Mouse (Mus musculus) heart, adult 2 months (tissue): ENCODE data around the gene Slx4ip. TPM values are rescaled to one million over a fixed set of nuclear protein-coding genes. Genes with fewer than 3 reads are reported as not detected.

Experiments used
- DNase-seq, 2 experiments: peaks; one replicate each; pipeline ENCODE4 v3.0.0; 2021
- H3K27ac ChIP-seq: fragments of 200-600 bp; 2 replicates; pipeline ENCODE4 v1.8.1; 2022
- H3K27me3 ChIP-seq: fragments of 200-500 bp; 2 replicates; pipeline ENCODE4 v1.6.1; 2012; ENCODE audit warnings: mild to moderate bottlenecking, low read length, inconsistent platforms, mixed read lengths; ENCODE audit not compliant: control insufficient read depth, insufficient read depth
- H3K36me3 ChIP-seq: fragments of 200-500 bp; 2 replicates; pipeline ENCODE4 v1.6.1; 2012; ENCODE audit warnings: low read length, inconsistent platforms; ENCODE audit not compliant: control insufficient read depth, insufficient read depth
- H3K4me1 ChIP-seq: fragments of 200-500 bp; 2 replicates; pipeline ENCODE4 v1.6.1; 2011; ENCODE audit warnings: low read length; ENCODE audit not compliant: control insufficient read depth, insufficient read depth
- H3K4me3 ChIP-seq: fragments of 200-600 bp; 2 replicates; pipeline ENCODE4 v1.8.1; 2022
- H3K79me2 ChIP-seq: fragments of 200-500 bp; replicated peaks from 2 replicates; pipeline ENCODE4 v1.6.1; 2012; ENCODE audit warnings: mild to moderate bottlenecking, inconsistent platforms, low read length, moderate library complexity, mixed read lengths; ENCODE audit not compliant: control insufficient read depth, insufficient read depth
- H3K9ac ChIP-seq: fragments of 200-500 bp; 2 replicates; pipeline ENCODE4 v1.6.1; 2012; ENCODE audit warnings: low read depth, mild to moderate bottlenecking, control low read depth, inconsistent platforms, low read length, mixed read lengths
- CTCF ChIP-seq: fragments of 200-600 bp; IDR thresholded peaks from 2 replicates; pipeline ENCODE4 v1.8.1; 2022; ENCODE audit warnings: antibody characterized with exemption, mild to moderate bottlenecking, moderate library complexity
- EP300 ChIP-seq: fragments of 200-500 bp; IDR thresholded peaks from 2 replicates; pipeline ENCODE4 v1.6.1; 2011; ENCODE audit warnings: low read depth, low read length, control low read depth; ENCODE audit not compliant: insufficient read depth
- POLR2A ChIP-seq: fragments of 200-500 bp; IDR thresholded peaks from 2 replicates; pipeline ENCODE4 v1.6.1; 2011; ENCODE audit warnings: mild to moderate bottlenecking, low read depth, low read length, control low read depth; ENCODE audit not compliant: insufficient read depth
- WGBS: fragments of 180-500 bp; shearing (Covaris S2); methylation state at CpG from one replicate; pipeline ENCODE4 v1.1.7; 2018; 5-methylcytosine and 5-hydroxymethylcytosine counted together
- intact Hi-C: fragments of 180-260 bp; cut with DNase I; formaldehyde crosslinking; loops from one replicate; pipeline ENCODE4 v1.15.1; 2025
- polyA plus RNA-seq: library from polyadenylated mRNA; depleted of rRNA; stranded (reverse); fragments of >200 nt; gene quantifications from 2 replicates; pipeline ENCODE4 v1.2.3, GENCODE M21; 2012
- total RNA-seq, 2 experiments: library from RNA; stranded (reverse); gene quantifications; 2 replicates each; pipeline ENCODE4 v1.2.3; 2021

Gene Slx4ip
- total and polyA plus RNA-seq, 3 experiments: 0.39 to 1.4 (median 1.3) TPM

GRCm38 (mm10) chr2:136936391-136937288 is 45.6 kb downstream of the Slx4ip start:
- no peaks in the 10 kb centered on the region; the same call in 1 of the 2 replicates for H3K4me1 ChIP-seq
- no peaks in the 10 kb centered on the region for H3K79me2 ChIP-seq
- H3K27ac ChIP-seq: no peak overlapping the region
- intact Hi-C loops: no loop called here
- DNase-seq: no peak
- no peak overlapping the region for H3K4me3 ChIP-seq
- no peak overlapping the region for H3K9ac ChIP-seq
- no peak for TF ChIP-seq EP300
- H3K27me3 ChIP-seq: no peaks in the 10 kb centered on the region
- 87% methylated on average over 4 of the region's 4 CpGs for WGBS
- H3K36me3 ChIP-seq: no peaks in the 10 kb centered on the region

GRCm38 (mm10) chr2:136938249-136938648 is 47.2 kb downstream of the Slx4ip start:
- intact Hi-C loops: no loop called here
- H3K79me2 ChIP-seq: no peaks in the 10 kb centered on the region
- H3K9ac ChIP-seq: no peak overlapping the region
- no peaks in the 10 kb centered on the region for H3K27me3 ChIP-seq
- H3K4me1 ChIP-seq: no peaks in the 10 kb centered on the region; the same call in 1 of the 2 replicates
- H3K36me3 ChIP-seq: no peaks in the 10 kb centered on the region
- no peak for DNase-seq
- WGBS: 84% methylated on average over 1 of the region's 1 CpGs
- H3K4me3 ChIP-seq: no peak overlapping the region
- TF ChIP-seq EP300: no peak
- no peak for TF ChIP-seq CTCF
- H3K27ac ChIP-seq: no peak overlapping the region

GRCm38 (mm10) chr2:136946297-136946696 is 55.3 kb downstream of the Slx4ip start:
- TF ChIP-seq CTCF (no peak), POLR2A (no peak), EP300 (no peak)
- no peak overlapping the region for H3K27ac ChIP-seq
- 56% methylated on average over 5 of the region's 5 CpGs for WGBS

GRCm38 (mm10) chr2:136947500-136947899 is 56.5 kb downstream of the Slx4ip start:
- Histone ChIP-seq H3K4me1 (peaks cover 7% of the 10 kb centered on the region), H3K79me2 (no peaks in the 10 kb centered on the region), H3K27me3 (no peaks in the 10 kb centered on the region), H3K36me3 (peaks cover 6% of the 10 kb centered on the region; the same call in 1 of the 2 replicates), H3K4me3 (no peak overlapping the region), H3K27ac (no peak overlapping the region), H3K9ac (no peak overlapping the region)
- 64% methylated on average over 4 of the region's 4 CpGs for WGBS
- intact Hi-C loops: no loop called here
- DNase-seq: no peak
- TF ChIP-seq EP300: no peak
- TF ChIP-seq CTCF: no peak
- TF ChIP-seq POLR2A: no peak

More at GRCm38 (mm10) chr2:136946297-136946696, 55.3 kb downstream of the Slx4ip start:
- Histone ChIP-seq H3K4me3 (no peak overlapping the region), H3K4me1 (peaks cover 7% of the 10 kb centered on the region), H3K36me3 (peaks cover 6% of the 10 kb centered on the region; the same call in 1 of the 2 replicates), H3K27me3 (no peaks in the 10 kb centered on the region), H3K9ac (no peak overlapping the region), H3K79me2 (no peaks in the 10 kb centered on the region)
- intact Hi-C loops: no loop called here
- no peak for DNase-seq

GRCm38 (mm10) chr2:136947937-136948336 is 56.9 kb downstream of the Slx4ip start:
- no peak overlapping the region; the same call in 1 of the 2 replicates for H3K27ac ChIP-seq
- H3K79me2 ChIP-seq: no peaks in the 10 kb centered on the region
- intact Hi-C loops: no loop called here
- H3K36me3 ChIP-seq: peaks cover 6% of the 10 kb centered on the region; the same call in 1 of the 2 replicates
- H3K4me3 ChIP-seq: no peak overlapping the region
- peaks cover 7% of the 10 kb centered on the region for H3K4me1 ChIP-seq
- H3K27me3 ChIP-seq: no peaks in the 10 kb centered on the region
- no peak overlapping the region for H3K9ac ChIP-seq
- no peak for TF ChIP-seq CTCF
- no peak for TF ChIP-seq EP300
- TF ChIP-seq POLR2A: no peak
- 2% methylated on average over 5 of the region's 5 CpGs for WGBS
- DNase-seq: peak in 1 of 2 experiments; percentile 41

GRCm38 (mm10) chr2:136952238-136952637 is 61.2 kb downstream of the Slx4ip start:
- DNase-seq: no peak
- H3K4me3 ChIP-seq: no peak overlapping the region
- peaks cover 4% of the 10 kb centered on the region for H3K36me3 ChIP-seq
- no peak overlapping the region for H3K9ac ChIP-seq
- H3K79me2 ChIP-seq: no peaks in the 10 kb centered on the region
- no peaks in the 10 kb centered on the region for H3K27me3 ChIP-seq
- TF ChIP-seq POLR2A (no peak), CTCF (no peak), EP300 (no peak)
- intact Hi-C loops: no loop called here
- H3K4me1 ChIP-seq: peaks cover 4% of the 10 kb centered on the region; the same call in 1 of the 2 replicates
- no peak overlapping the region for H3K27ac ChIP-seq
- 36% methylated on average over 1 of the region's 1 CpGs for WGBS
